Mouse (Mus musculus) megakaryocyte, embryonic 14.5 days (primary cell): ENCODE measurements at regions not wholly inside any gene's neighbourhood (a gene's known extent, or its start where the extent isn't known, plus 50 kb on each side); places are given as distances from the start of the nearest gene placed in this dataset.

Source experiments
- FLI1 ChIP-seq: IDR thresholded peaks from 2 replicates; pipeline ENCODE4 v1.6.1; 2012; ENCODE audit warnings: low read length, inconsistent platforms, mixed read lengths
- GATA1 ChIP-seq: IDR thresholded peaks from 3 replicates; pipeline ENCODE4 v1.6.1; 2012; ENCODE audit warnings: mixed read lengths, low read length, inconsistent platforms, borderline replicate concordance

- no peak for TF ChIP-seq GATA1
- no peak for TF ChIP-seq FLI1
Observed at GRCm38 (mm10) chr14:118416163-118416562, 149.4 kb downstream of the Gm9376 start.
